Mouse (Mus musculus) cerebellum, adult 9-11 months (tissue): ENCODE data around the gene Gm49333.
"Not testable (repeated sequence)": the region's sequence is repeated elsewhere in the genome, so short reads cannot be mapped to it uniquely, and the experiment has no call there.

Experiments used
- DNase-seq: peaks from one replicate; pipeline ENCODE4 v3.0.0; 2022

Gm49333 gene

GRCm38 (mm10) chr16:20628871-20629391 lies 17.5 kb downstream of the Gm49333 start:
- no peak for DNase-seq

- peak; percentile 75 for DNase-seq
Measured at GRCm38 (mm10) chr16:20629731-20630634, 18.6 kb downstream of the Gm49333 start, which contains the start of gene Ece2. Ece2 (plus strand) TSS chr16:20629828.

GRCm38 (mm10) chr16:20637410-20637809 lies 26.0 kb downstream of the Gm49333 start:
- DNase-seq: no peak

GRCm38 (mm10) chr16:20638367-20638766 lies 27.0 kb downstream of the Gm49333 start:
- DNase-seq: no peak

- DNase-seq: peak; percentile 70
Measured at GRCm38 (mm10) chr16:20642161-20642560, 30.8 kb downstream of the Gm49333 start.

GRCm38 (mm10) chr16:20643911-20644310 lies 32.5 kb downstream of the Gm49333 start:
- no peak for DNase-seq

GRCm38 (mm10) chr16:20651076-20651946 lies 39.9 kb downstream of the Gm49333 start, which contains the start of gene Psmd2:
Psmd2 (plus strand) TSS chr16:20651652.
- peak; percentile 96 for DNase-seq

GRCm38 (mm10) chr16:20651947-20652310 lies 40.5 kb downstream of the Gm49333 start:
- no peak for DNase-seq

- DNase-seq: no peak
Measured at GRCm38 (mm10) chr16:20653315-20653714, 41.9 kb downstream of the Gm49333 start.

GRCm38 (mm10) chr16:20657661-20658060 lies 46.3 kb downstream of the Gm49333 start:
- DNase-seq: no peak

GRCm38 (mm10) chr16:20668013-20668412 lies 56.6 kb downstream of the Gm49333 start, which contains the start of gene Eif4g1:
Eif4g1 (plus strand) TSS chr16:20668313.
- not testable (repeated sequence) for DNase-seq

- DNase-seq: no peak
Measured at GRCm38 (mm10) chr16:20670291-20670690, 58.9 kb downstream of the Gm49333 start.

GRCm38 (mm10) chr16:20671886-20672285 lies 60.5 kb downstream of the Gm49333 start:
- DNase-seq: peak; percentile 48

GRCm38 (mm10) chr16:20672500-20672902 lies 61.1 kb downstream of the Gm49333 start:
- DNase-seq: peak; percentile 97

GRCm38 (mm10) chr16:20672965-20673705 lies 61.7 kb downstream of the Gm49333 start:
- peak; percentile 73 for DNase-seq

GRCm38 (mm10) chr16:20673706-20674303 lies 62.4 kb downstream of the Gm49333 start:
- peak; percentile 60 for DNase-seq

GRCm38 (mm10) chr16:20675213-20675612 lies 63.8 kb downstream of the Gm49333 start:
- DNase-seq: no peak

- DNase-seq: no peak
Measured at GRCm38 (mm10) chr16:20676702-20677101, 65.3 kb downstream of the Gm49333 start.

- DNase-seq: no peak
Measured at GRCm38 (mm10) chr16:20677380-20677779, 66.0 kb downstream of the Gm49333 start.

GRCm38 (mm10) chr16:20677974-20678675 lies 66.7 kb downstream of the Gm49333 start:
- peak; percentile 81 for DNase-seq

GRCm38 (mm10) chr16:20690774-20691173 lies 79.4 kb downstream of the Gm49333 start:
- peak; percentile 18 for DNase-seq
